Mouse (Mus musculus): ENCODE data around the gene Cbs. TPM values are rescaled to one million over a fixed set of nuclear protein-coding genes. Genes with fewer than 3 reads are reported as not detected.
A peak's percentile ranks its signal among the peaks of the same experiment; 100 is the strongest.

Gene Cbs
- polyA plus RNA-seq, 1 experiment from 2014 or later: 70.1 TPM

DNA sequence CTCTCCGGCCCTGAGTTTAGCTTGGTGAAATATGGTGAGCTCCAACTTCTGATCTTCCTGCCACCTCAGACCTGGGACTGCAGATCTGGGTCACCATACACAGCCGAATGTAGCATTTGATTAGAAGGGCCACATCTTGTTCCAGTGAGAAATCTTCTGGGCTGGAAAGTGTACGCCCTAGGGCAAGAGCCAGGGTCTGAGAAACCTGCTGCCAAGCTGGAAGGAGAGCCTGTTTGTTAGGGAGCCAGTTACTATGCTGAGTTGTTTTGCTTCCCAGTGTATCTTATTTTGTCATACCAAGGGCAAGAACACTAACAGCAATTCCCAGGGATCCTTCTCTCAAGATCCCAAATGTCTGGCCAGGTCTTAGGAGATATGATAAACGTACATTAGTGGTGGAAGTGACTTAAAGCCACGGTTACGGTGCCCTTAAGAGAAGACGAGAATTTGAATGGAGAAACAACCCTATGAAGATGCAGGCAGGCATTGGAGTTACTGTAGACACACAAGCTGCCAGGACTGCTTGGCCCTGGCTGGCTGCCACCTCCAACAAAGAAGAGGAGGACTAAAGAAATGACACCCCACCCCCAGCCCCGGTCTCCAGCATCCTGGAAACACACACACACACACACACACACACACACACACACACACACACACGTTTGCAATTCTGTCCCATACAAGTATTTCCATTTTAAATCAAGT, 980 bp upstream of the Cbs start:
- Histone ChIP-seq H3K9ac (replicated peaks) (no peak overlapping the region), H3K27ac (ENCODE audit: low read depth) (peak overlapping the region; percentile 97), H3K27me3 (ENCODE audit: insufficient read depth, low read length) (peaks cover 21% of the 10 kb centered on the region; the same call in 1 of the 2 replicates), H3K9me3 (ENCODE audit: low read length) (no peaks in the 10 kb centered on the region), H3K4me1 (ENCODE audit: insufficient read depth) (peaks cover 13% of the 10 kb centered on the region; the same call in 1 of the 2 replicates), H3K4me2 (ENCODE audit: low read depth, low read length) (no peak overlapping the region), H3K36me3 (replicated peaks; ENCODE audit: insufficient read depth, low read length) (no peaks in the 10 kb centered on the region), H3K4me3 (ENCODE audit: low read depth, low read length) (no peak overlapping the region)
- peak; percentile 58 for DNase-seq
- no peak for ATAC-seq
- no peak for TF ChIP-seq CTCF (IDR thresholded peaks at IDR 0.05; ENCODE audit: low read depth)
- no peak for TF ChIP-seq EP300 (IDR thresholded peaks at IDR 0.05; ENCODE audit: low read depth)
- 55% methylated on average over 9 of the region's 9 CpGs for WGBS (ENCODE audit: insufficient replicate concordance)

DNA sequence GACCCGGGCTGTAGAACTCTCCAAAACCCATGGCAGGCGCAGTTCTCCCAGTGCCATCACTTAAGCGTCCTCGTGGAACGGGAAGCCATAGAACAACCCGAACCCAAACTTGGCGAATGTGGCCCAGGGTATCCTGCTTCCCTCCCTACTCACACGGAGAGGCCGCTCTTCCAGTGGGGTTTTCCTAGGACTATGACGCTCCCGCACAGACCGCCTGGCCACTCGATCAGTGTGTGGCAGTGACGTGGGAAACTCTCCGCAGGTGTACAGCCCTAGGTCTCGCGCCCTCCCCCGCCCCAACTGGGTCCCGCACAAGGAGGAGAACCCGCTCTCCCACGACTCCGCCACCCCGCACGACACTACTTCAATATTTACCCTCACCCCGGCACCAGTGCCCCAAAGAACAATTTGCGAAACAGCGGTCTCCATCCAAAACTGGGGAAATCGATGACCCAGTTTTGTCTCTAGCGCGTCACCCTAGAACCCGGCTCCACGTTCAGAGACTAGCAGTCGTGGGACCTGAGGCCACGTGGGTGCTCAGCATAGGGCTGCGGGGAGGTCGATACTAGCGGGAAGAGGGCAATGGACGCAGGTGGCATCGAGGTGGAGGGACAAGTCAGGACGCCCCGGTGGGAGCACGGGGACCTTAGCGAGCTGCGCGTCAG, 629 bp downstream of the Cbs start:
- Histone ChIP-seq H3K9ac (replicated peaks) (peak overlapping the region; percentile 69), H3K4me2 (ENCODE audit: low read depth, low read length) (peak overlapping the region; percentile 76), H3K36me3 (replicated peaks; ENCODE audit: insufficient read depth, low read length) (no peaks in the 10 kb centered on the region), H3K9me3 (ENCODE audit: low read length) (no peaks in the 10 kb centered on the region), H3K27ac (ENCODE audit: low read depth) (peak overlapping the region; percentile 97), H3K4me3 (ENCODE audit: low read depth, low read length) (peak overlapping the region; percentile 55), H3K27me3 (ENCODE audit: insufficient read depth, low read length) (peaks cover 21% of the 10 kb centered on the region; the same call in 1 of the 2 replicates), H3K4me1 (ENCODE audit: insufficient read depth) (peaks cover 19% of the 10 kb centered on the region)
- WGBS (ENCODE audit: insufficient replicate concordance): 7% methylated on average over 45 of the region's 45 CpGs
- ATAC-seq (peak; percentile 82), DNase-seq (peak; percentile 72)
- TF ChIP-seq CTCF (IDR thresholded peaks at IDR 0.05; ENCODE audit: low read depth) (no peak), EP300 (IDR thresholded peaks at IDR 0.05; ENCODE audit: low read depth) (peak; percentile 80)

DNA sequence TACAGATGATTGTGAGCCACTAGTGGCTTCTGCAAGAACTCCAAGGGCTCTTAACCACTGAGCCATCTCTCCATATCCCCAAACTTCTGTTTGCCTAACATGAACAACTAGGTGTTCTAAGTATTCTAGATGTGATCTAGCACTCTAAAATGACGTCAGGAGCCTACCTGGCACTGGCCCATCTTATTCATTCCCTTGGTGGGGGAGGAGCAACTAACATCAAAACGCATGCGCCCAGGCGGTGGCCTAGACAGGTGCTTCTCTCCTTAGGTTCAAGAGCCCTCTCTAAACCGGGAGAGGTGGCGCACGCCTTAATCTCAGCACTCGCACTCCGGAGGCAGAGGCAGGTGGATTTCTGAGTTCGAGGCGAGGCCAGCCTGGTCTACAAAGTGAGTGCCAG, 1.3 kb downstream of the Cbs start:
- ATAC-seq: peak; percentile 16
- Histone ChIP-seq H3K9ac (replicated peaks) (peak overlapping the region; percentile 69), H3K4me2 (ENCODE audit: low read depth, low read length) (peak overlapping the region; percentile 76), H3K27ac (ENCODE audit: low read depth) (peak overlapping the region; percentile 97), H3K9me3 (ENCODE audit: low read length) (no peaks in the 10 kb centered on the region), H3K36me3 (replicated peaks; ENCODE audit: insufficient read depth, low read length) (no peaks in the 10 kb centered on the region), H3K27me3 (ENCODE audit: insufficient read depth, low read length) (peaks cover 21% of the 10 kb centered on the region; the same call in 1 of the 2 replicates), H3K4me1 (ENCODE audit: insufficient read depth) (peaks cover 19% of the 10 kb centered on the region), H3K4me3 (ENCODE audit: low read depth, low read length) (peak overlapping the region; percentile 55)
- TF ChIP-seq EP300 (IDR thresholded peaks at IDR 0.05; ENCODE audit: low read depth) (no peak), CTCF (IDR thresholded peaks at IDR 0.05; ENCODE audit: low read depth) (no peak)
- 48% methylated on average over 11 of the region's 11 CpGs for WGBS (ENCODE audit: insufficient replicate concordance)
- peak; percentile 67 for DNase-seq

DNA sequence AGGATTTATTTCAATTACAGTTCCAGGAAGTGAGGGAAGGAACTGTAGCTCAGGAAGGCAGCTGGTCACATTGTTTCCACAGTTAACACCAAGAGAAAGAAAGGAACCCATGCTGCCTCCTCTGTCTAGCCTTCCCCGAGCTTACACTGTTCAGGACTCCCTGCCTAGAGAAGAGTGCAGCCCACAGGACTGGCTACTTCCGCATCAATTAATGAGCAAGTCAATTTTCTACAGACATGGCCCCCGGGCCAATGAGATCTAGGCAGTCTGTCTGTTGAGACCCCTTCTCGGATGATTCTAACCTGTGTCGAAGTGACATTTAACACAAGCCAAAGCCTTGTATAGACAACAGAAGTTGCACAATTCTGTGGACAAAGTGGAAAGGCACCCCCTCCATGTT, 2.1 kb downstream of the Cbs start:
- 52% methylated on average over 5 of the region's 5 CpGs for WGBS (ENCODE audit: insufficient replicate concordance)
- TF ChIP-seq CTCF (IDR thresholded peaks at IDR 0.05; ENCODE audit: low read depth) (no peak), EP300 (IDR thresholded peaks at IDR 0.05; ENCODE audit: low read depth) (no peak)
- Histone ChIP-seq H3K27me3 (ENCODE audit: insufficient read depth, low read length) (peaks cover 21% of the 10 kb centered on the region; the same call in 1 of the 2 replicates), H3K36me3 (replicated peaks; ENCODE audit: insufficient read depth, low read length) (no peaks in the 10 kb centered on the region), H3K9ac (replicated peaks) (peak overlapping the region; percentile 27), H3K9me3 (ENCODE audit: low read length) (no peaks in the 10 kb centered on the region), H3K4me3 (ENCODE audit: low read depth, low read length) (0 out of 2 replicates have a peak overlapping the region, but pooled peaks have one; percentile 55), H3K4me2 (ENCODE audit: low read depth, low read length) (peak overlapping the region; percentile 76), H3K4me1 (ENCODE audit: insufficient read depth) (peaks cover 16% of the 10 kb centered on the region), H3K27ac (ENCODE audit: low read depth) (peak overlapping the region; percentile 97)
- ATAC-seq (no peak), DNase-seq (no peak)

DNA sequence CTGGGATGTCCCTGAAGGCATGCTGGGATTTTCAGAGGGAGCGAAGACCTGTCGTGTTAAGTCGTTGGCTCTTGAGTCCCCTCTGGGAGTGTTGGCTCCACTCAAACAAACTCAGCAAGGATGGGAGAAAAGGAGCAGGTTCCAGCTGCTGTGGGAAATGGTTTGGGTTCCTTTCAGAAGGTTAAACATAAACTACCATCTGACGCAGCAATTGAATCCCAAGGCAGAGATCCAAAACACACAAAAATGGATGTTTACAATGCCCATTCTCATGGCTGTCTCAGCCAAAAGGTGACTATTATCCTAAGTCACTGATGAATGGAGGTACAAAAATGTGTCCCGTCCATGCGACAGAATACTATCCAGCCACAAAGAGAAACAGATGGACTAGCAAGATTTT, 4.0 kb downstream of the Cbs start:
- 58% methylated on average over 6 of the region's 6 CpGs for WGBS (ENCODE audit: insufficient replicate concordance)

More for the DNA sequence above, 4.0 kb downstream of the Cbs start:
- no peaks in the 10 kb centered on the region for H3K36me3 ChIP-seq (replicated peaks; ENCODE audit: insufficient read depth, low read length)
- no peak for TF ChIP-seq EP300 (IDR thresholded peaks at IDR 0.05; ENCODE audit: low read depth)
- H3K4me3 ChIP-seq (ENCODE audit: low read depth, low read length): peak overlapping the region; percentile 15
- ATAC-seq (no peak), DNase-seq (no peak)
- peak overlapping the region; percentile 51 for H3K4me2 ChIP-seq (ENCODE audit: low read depth, low read length)
- peaks cover 15% of the 10 kb centered on the region for H3K4me1 ChIP-seq (ENCODE audit: insufficient read depth)
- H3K9ac ChIP-seq (replicated peaks): 0 out of 2 replicates have a peak overlapping the region, but pooled peaks have one; percentile 31
- peaks cover 21% of the 10 kb centered on the region; the same call in 1 of the 2 replicates for H3K27me3 ChIP-seq (ENCODE audit: insufficient read depth, low read length)
- peak overlapping the region; percentile 46; the same call in 1 of the 2 replicates for H3K27ac ChIP-seq (ENCODE audit: low read depth)
- H3K9me3 ChIP-seq (ENCODE audit: low read length): no peaks in the 10 kb centered on the region

Data from liver, postnatal 0 days (tissue).